Mouse (Mus musculus) neural tube, embryonic 13.5 days (tissue): ENCODE data around the gene Polr3e. TPM values are rescaled to one million over a fixed set of nuclear protein-coding genes. Genes with fewer than 3 reads are reported as not detected.
A peak's percentile ranks its signal among the peaks of the same experiment; 100 is the strongest.

Experiments
- ATAC-seq: fragments of 200-750 bp; cut with Nextera tagmentation; 2 replicates; pipeline ENCODE4 v1.8.0; 2017; ENCODE audit warnings: low read depth, mild to moderate bottlenecking, moderate TSS enrichment, moderate library complexity
- H3K27ac ChIP-seq: fragments of 300-500 bp; sonication (generic); replicated peaks from 2 replicates; pipeline ENCODE4 v1.5.1; 2015; ENCODE audit warnings: moderate library complexity, mild to moderate bottlenecking, inconsistent platforms
- H3K27me3 ChIP-seq: fragments of 300-500 bp; sonication (generic); 2 replicates; pipeline ENCODE4 v1.6.1; 2015; ENCODE audit warnings: mild to moderate bottlenecking, inconsistent platforms
- H3K36me3 ChIP-seq: fragments of 300-500 bp; sonication (generic); 2 replicates; pipeline ENCODE4 v1.6.1; 2015; ENCODE audit warnings: mild to moderate bottlenecking, inconsistent platforms
- H3K4me1 ChIP-seq: fragments of 300-500 bp; sonication (generic); replicated peaks from 2 replicates; pipeline ENCODE4 v1.6.1; 2015; ENCODE audit warnings: inconsistent platforms
- H3K4me2 ChIP-seq: fragments of 300-500 bp; sonication (generic); 2 replicates; pipeline ENCODE4 v1.6.1; 2015; ENCODE audit warnings: inconsistent platforms, mild to moderate bottlenecking, moderate library complexity
- H3K4me3 ChIP-seq: fragments of 300-500 bp; sonication (generic); 2 replicates; pipeline ENCODE4 v1.5.1; 2015; ENCODE audit warnings: mild to moderate bottlenecking, inconsistent platforms
- H3K9ac ChIP-seq: fragments of 300-500 bp; sonication (generic); 2 replicates; pipeline ENCODE4 v1.6.1; 2015; ENCODE audit warnings: moderate library complexity, mild to moderate bottlenecking, inconsistent platforms
- H3K9me3 ChIP-seq: fragments of 300-500 bp; sonication (generic); 2 replicates; pipeline ENCODE4 v1.6.1; 2016; ENCODE audit warnings: inconsistent platforms
- WGBS: fragments of 180-500 bp; shearing (Covaris S2); methylation state at CpG from one replicate; pipeline ENCODE4 v1.1.7; 2015; 5-methylcytosine and 5-hydroxymethylcytosine counted together
- polyA plus RNA-seq: library from polyadenylated mRNA; unstranded; fragments of >200 nt; fragmentation: Nextera tagmentation; extraction: Ambion mirVana; gene quantifications from 2 replicates; pipeline ENCODE4 v1.2.1, GENCODE M21; 2015

Gene Polr3e
- polyA plus RNA-seq: 21.4 and 24.7 TPM in 2 replicates

DNA sequence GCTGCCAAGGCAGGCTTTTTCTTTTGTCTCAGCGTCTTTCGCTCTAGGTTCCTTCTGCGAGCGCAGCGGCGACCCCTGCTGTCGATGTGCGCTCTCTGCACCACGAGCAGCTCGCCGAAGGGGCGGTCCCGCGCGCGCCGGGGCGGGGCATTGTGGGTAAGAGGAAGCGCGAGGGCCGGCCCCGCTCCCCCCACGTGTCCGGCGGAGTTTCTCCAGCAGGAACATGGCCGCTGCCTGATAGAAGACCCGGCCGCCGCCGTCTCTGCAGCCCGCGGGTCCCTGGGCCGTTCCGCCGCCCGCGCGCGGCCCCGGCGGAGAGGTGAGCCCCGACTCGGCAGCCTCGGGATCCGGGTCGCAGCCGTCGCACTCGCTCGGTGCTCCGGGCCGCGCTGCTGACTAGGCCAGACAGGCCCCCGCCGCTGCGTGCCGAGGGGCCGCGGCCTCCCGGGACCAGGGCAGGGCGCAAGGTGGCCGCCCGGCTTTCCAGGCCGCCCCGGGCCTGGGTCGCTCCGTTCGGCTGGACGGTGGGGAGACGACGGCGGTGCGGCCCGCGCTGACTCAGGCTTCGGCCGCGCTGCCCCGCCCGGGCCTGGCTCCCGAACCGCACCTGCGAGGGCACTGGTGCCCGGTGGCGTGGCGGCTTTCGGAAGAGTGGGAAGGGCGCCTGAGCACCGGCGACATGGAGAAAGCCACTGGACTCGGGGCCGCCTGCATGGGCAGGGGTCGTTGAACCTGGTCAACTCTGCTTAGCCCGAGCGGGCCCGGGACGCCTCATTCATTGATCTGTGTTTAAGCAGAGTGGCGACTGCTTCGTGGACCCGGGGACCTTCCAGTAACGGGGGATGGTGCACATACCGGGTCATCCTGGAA, at the start of gene Polr3e:
Gene Polr3e (plus strand): TSS at position 153 of the 870 bp plus-strand sequence.
- Histone ChIP-seq H3K9ac (peak within 1 kb of the TSS; percentile 93), H3K9me3 (no peaks in the 10 kb centered on the region), H3K36me3 (no peaks in the 10 kb centered on the region), H3K4me2 (peak within 1 kb of the TSS; percentile 68), H3K27me3 (no peaks in the 10 kb centered on the region), H3K27ac (peak within 1 kb of the TSS; percentile 84), H3K4me1 (peaks cover 23% of the 10 kb centered on the region), H3K4me3 (peak within 1 kb of the TSS; percentile 96)
- WGBS: under 1% methylated on average over 102 of the region's 102 CpGs
- peak; percentile 95 for ATAC-seq

DNA sequence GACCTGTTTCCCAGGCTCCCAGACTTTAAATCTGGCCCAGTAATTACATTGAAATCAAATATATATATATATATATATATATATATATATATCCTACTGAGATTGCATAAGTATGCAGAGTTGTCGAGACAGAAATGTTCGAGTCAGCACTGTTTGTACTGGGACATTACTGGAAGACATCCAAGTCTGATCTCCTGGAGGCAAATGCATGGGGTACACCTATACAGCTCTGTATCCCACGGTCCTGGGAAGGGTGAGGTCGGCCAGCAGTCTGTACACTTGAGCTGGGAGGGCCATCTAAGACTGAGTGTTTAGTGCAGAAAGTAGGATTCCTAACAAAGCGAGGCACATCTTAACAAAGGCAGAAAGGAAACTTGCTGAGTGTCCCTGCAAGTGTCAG, 47.7 kb upstream of the Polr3e start:
- no peak overlapping the region for H3K9ac ChIP-seq
- ATAC-seq: 0 out of 2 replicates have a peak, but pooled peaks have one; percentile 21
- no peaks in the 10 kb centered on the region for H3K27me3 ChIP-seq
- no peaks in the 10 kb centered on the region for H3K9me3 ChIP-seq
- H3K4me1 ChIP-seq: peaks cover 29% of the 10 kb centered on the region
- no peaks in the 10 kb centered on the region for H3K36me3 ChIP-seq
- no peak overlapping the region for H3K4me3 ChIP-seq
- WGBS: 60% methylated on average over 5 of the region's 5 CpGs
- H3K4me2 ChIP-seq: no peak overlapping the region
- H3K27ac ChIP-seq: no peak overlapping the region

DNA sequence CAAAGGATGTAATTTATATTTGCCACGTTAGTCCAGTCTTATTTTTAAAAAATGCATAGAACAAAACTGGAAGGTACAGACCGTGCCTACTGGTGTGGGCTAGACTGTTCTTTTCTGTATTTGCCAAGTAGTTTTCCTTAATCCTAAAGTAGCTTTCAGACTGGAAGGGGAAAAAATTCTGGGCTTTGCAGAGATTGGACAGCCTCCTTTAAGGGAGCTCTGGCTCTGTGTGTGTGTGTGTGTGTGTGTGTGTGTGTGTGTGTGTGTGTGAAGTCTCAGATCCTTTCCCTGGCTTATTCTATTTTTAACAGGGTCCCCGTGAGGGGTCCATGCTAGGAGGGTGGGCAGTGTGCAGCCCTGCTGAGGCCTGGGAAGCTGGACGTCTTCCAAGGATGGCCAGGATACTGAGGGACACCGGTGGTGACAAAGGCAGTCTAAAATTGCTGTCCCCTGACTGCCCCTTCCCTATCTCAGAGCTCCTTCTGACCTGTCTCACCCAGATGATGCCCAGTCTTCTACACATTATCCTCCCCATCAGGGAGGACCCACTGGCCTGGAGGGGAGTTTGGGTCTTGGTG, 47.0 kb upstream of the Polr3e start:
- 61% methylated on average over 5 of the region's 5 CpGs for WGBS
- Histone ChIP-seq H3K4me3 (no peak overlapping the region), H3K27ac (no peak overlapping the region)

DNA sequence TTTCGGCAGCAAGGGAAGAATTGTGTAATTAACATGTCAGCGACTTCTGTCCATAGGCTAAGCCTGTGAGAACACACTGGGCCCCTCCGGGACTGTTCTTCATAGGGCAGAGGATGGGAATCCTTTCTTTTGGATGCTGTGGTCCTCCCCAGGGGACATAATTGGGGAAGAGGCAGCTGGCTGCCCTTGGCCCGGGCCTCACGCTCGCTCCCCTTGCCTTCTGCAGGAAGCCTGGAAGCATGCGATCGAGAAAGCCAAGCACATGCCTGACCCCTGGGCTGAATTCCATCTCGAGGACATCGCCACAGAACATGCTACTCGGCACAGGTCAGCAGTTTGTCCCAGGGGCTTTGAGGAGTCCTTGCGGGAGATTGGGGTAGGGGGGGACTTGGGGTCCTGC, 44.5 kb upstream of the Polr3e start:
- H3K4me3 ChIP-seq: no peak overlapping the region
- H3K27me3 ChIP-seq: no peaks in the 10 kb centered on the region
- H3K9ac ChIP-seq: no peak overlapping the region
- H3K9me3 ChIP-seq: no peaks in the 10 kb centered on the region
- no peak overlapping the region for H3K4me2 ChIP-seq
- no peaks in the 10 kb centered on the region for H3K36me3 ChIP-seq
- H3K27ac ChIP-seq: no peak overlapping the region
- peaks cover 5% of the 10 kb centered on the region; the same call in 1 of the 2 replicates for H3K4me1 ChIP-seq
- WGBS: 74% methylated on average over 12 of the region's 12 CpGs
- no peak for ATAC-seq

More for the DNA sequence above, 47.0 kb upstream of the Polr3e start:
- Histone ChIP-seq H3K27me3 (no peaks in the 10 kb centered on the region), H3K9me3 (no peaks in the 10 kb centered on the region), H3K36me3 (no peaks in the 10 kb centered on the region), H3K4me2 (no peak overlapping the region), H3K9ac (no peak overlapping the region), H3K4me1 (peaks cover 23% of the 10 kb centered on the region)
- no peak for ATAC-seq

DNA sequence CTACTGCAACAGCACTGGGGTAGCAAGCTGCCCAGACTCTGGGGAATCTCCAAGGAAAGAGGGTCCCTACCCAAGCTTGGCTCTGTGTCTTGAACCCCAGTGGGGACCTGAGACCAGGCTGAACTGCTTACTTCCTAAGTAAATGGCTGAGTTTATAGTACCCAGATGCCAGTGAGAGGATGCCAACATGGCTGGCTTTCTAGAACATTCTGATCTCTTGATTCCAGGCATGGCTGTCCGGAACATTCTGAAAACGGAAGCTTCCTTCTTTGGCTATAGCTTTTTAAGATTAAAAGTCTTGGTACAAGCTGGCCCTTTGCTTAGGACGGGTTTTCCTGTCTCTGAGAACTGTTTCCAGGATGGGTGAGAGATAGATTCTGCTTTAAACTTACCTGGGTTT, 43.5 kb upstream of the Polr3e start:
- no peak overlapping the region for H3K4me2 ChIP-seq
- 92% methylated on average over 3 of the region's 3 CpGs for WGBS
- no peaks in the 10 kb centered on the region for H3K36me3 ChIP-seq
- no peak overlapping the region for H3K9ac ChIP-seq
- H3K4me3 ChIP-seq: no peak overlapping the region
- no peak overlapping the region for H3K27ac ChIP-seq
- ATAC-seq: no peak
- H3K27me3 ChIP-seq: no peaks in the 10 kb centered on the region
- H3K9me3 ChIP-seq: no peaks in the 10 kb centered on the region
- peaks cover 5% of the 10 kb centered on the region; the same call in 1 of the 2 replicates for H3K4me1 ChIP-seq

DNA sequence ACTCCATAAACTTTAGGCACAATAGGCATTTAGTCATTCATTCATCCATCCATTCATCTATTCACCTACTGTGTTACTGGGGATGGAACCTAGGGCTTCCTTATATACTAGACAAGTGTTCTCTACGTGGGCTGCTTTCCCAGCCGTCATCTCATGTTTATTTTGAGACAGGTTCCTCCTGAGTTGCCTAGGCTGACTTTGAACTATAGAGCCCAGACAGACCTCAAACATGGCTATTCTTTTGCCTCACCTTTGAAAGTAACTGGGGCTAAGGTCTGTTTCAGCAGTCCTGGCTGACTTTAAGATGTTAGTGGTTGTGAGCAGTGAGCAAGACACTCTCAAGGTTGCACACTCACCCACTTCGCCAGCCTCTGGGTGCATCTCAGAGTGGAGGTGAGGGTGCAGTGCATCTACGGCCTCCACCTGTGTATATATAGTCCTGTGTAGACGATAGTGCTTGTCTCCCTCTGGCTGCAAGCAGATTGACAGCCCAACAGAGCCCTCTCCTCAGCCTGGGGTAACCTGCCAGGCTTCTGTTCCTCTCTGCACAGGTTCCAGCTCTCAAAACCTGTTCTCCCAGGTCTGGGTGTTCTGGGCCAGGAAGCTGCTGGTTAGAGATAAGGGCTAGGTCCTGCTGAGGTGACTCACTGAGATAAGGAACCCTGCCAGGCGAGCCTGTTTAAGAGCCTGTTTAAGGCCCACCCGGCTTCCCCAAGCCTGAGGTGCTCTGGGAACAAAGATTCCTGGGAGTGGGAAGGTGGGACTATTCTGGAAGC, 42.6 kb upstream of the Polr3e start:
- no peak overlapping the region for H3K4me3 ChIP-seq
- H3K9ac ChIP-seq: no peak overlapping the region
- H3K36me3 ChIP-seq: 0 out of 2 replicates have a peak, but pooled peaks cover 2% of the 10 kb centered on the region
- no peaks in the 10 kb centered on the region for H3K9me3 ChIP-seq
- H3K4me1 ChIP-seq: peaks cover 5% of the 10 kb centered on the region; the same call in 1 of the 2 replicates
- H3K27ac ChIP-seq: no peak overlapping the region
- no peak for ATAC-seq
- WGBS: 80% methylated on average over 7 of the region's 7 CpGs
- H3K27me3 ChIP-seq: no peaks in the 10 kb centered on the region
- H3K4me2 ChIP-seq: no peak overlapping the region

- Histone ChIP-seq H3K9ac (no peak overlapping the region), H3K27ac (no peak overlapping the region), H3K9me3 (no peaks in the 10 kb centered on the region), H3K4me1 (0 out of 2 replicates have a peak, but pooled peaks cover under 1% of the 10 kb centered on the region), H3K36me3 (peaks cover 10% of the 10 kb centered on the region), H3K4me3 (no peak overlapping the region), H3K4me2 (no peak overlapping the region), H3K27me3 (no peaks in the 10 kb centered on the region)
- ATAC-seq: 0 out of 2 replicates have a peak, but pooled peaks have one; percentile 36
- WGBS: 81% methylated on average over 3 of the region's 3 CpGs
Observed at GRCm38 (mm10) chr7:120875540-120876388, 41.8 kb upstream of the Polr3e start.

GRCm38 (mm10) chr7:120878271-120878670, 39.3 kb upstream of the Polr3e start:
- Histone ChIP-seq H3K27ac (no peak overlapping the region), H3K9ac (no peak overlapping the region), H3K4me2 (no peak overlapping the region), H3K4me3 (no peak overlapping the region), H3K4me1 (no peaks in the 10 kb centered on the region), H3K9me3 (no peaks in the 10 kb centered on the region), H3K36me3 (peaks cover 16% of the 10 kb centered on the region), H3K27me3 (no peaks in the 10 kb centered on the region)
- WGBS: 72% methylated on average over 6 of the region's 6 CpGs
- ATAC-seq: no peak

DNA sequence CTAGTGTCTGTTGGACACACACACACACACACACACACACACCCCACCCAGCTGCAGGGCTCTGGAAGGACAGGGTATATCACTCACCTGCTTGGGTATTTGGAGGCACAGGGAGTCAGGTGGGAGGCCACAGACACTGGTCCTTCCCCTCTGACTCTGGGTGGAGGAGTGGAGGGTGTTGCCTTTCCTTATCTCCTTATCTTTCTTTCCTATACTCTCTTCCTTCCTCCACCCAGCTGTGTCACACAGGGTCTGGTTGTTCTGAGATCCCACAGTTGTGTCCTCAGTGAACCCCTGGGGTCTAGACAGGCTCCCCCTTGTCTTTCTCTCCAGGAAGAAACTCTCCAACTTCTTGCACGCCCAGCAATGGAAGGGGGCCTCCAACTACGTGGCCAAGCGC, 37.6 kb upstream of the Polr3e start:
- Histone ChIP-seq H3K36me3 (peaks cover 30% of the 10 kb centered on the region), H3K27ac (no peak overlapping the region), H3K9ac (no peak overlapping the region), H3K4me3 (no peak overlapping the region), H3K4me1 (no peaks in the 10 kb centered on the region), H3K9me3 (no peaks in the 10 kb centered on the region), H3K4me2 (no peak overlapping the region), H3K27me3 (no peaks in the 10 kb centered on the region)
- 85% methylated on average over 3 of the region's 3 CpGs for WGBS
- ATAC-seq: no peak

GRCm38 (mm10) chr7:120880770-120881169, 36.8 kb upstream of the Polr3e start:
- Histone ChIP-seq H3K27ac (no peak overlapping the region), H3K27me3 (no peaks in the 10 kb centered on the region), H3K9me3 (no peaks in the 10 kb centered on the region), H3K9ac (no peak overlapping the region), H3K36me3 (peaks cover 38% of the 10 kb centered on the region), H3K4me3 (no peak overlapping the region), H3K4me1 (no peaks in the 10 kb centered on the region), H3K4me2 (no peak overlapping the region)
- 94% methylated on average over 4 of the region's 4 CpGs for WGBS
- no peak for ATAC-seq

GRCm38 (mm10) chr7:120881451-120881850, 36.1 kb upstream of the Polr3e start:
- peaks cover 44% of the 10 kb centered on the region for H3K36me3 ChIP-seq

More at GRCm38 (mm10) chr7:120881451-120881850, 36.1 kb upstream of the Polr3e start:
- H3K4me2 ChIP-seq: no peak overlapping the region
- WGBS: 69% methylated on average over 2 of the region's 2 CpGs
- H3K4me3 ChIP-seq: no peak overlapping the region
- H3K27ac ChIP-seq: no peak overlapping the region
- H3K9ac ChIP-seq: no peak overlapping the region
- H3K27me3 ChIP-seq: no peaks in the 10 kb centered on the region
- H3K9me3 ChIP-seq: no peaks in the 10 kb centered on the region
- H3K4me1 ChIP-seq: no peaks in the 10 kb centered on the region
- ATAC-seq: no peak
